In genomic region chr7:139564161-139564560, GRCm38 (mm10) we compare ENCODE assay signal across 28 mouse cellular contexts. TPM values are rescaled to one million over a fixed set of nuclear protein-coding genes. Genes with fewer than 3 reads are reported as not detected.
A peak's percentile ranks its signal among the peaks of the same experiment; 100 is the strongest.
DNase-seq lines count a peak whose midpoint lies in the region; ATAC-seq and TF ChIP-seq lines count a peak whose summit lies in the region.
"Had no signal": no experiment of that assay in that cellular context is flagged by ENCODE, and none has a peak within 500 bp of the region (broad histone marks: within the 10 kb centered on the region; RNA-seq: fewer than 3 reads in every experiment).

No protein-coding gene starts in this region.

- ATAC-seq in heart, embryonic 13.5 days (ENCODE audit: extremely low read depth, insufficient number of reproducible peaks, low FRiP score, low TSS enrichment): peak; percentile 15; the same call in 1 of the 2 replicates
- no peak for ATAC-seq in heart, embryonic 11.5 days (replicated peaks; ENCODE audit: insufficient number of reproducible peaks, low FRiP score, low TSS enrichment)
- ATAC-seq in heart, postnatal 0 days (ENCODE audit: insufficient read depth, low read depth): peak; percentile 36; the same call in 1 of the 2 replicates
- no peak for ATAC-seq in granulocyte monocyte progenitor cell, adult 5-6 weeks (replicated peaks; ENCODE audit: poor library complexity, severe bottlenecking)
- ATAC-seq: CD4-positive, CD25-positive, alpha-beta regulatory T cell, adult 4 months; forebrain, embryonic 15.5 days; intestine, postnatal 0 days had no signal

- intact Hi-C loops in gastrocnemius, adult 2 months (cut with DNase I): loop anchor here (10.0 kb wide), 1 partner anchor 349 kb away; the partner anchor contains the start of genes Lrrc27 and Stk32c

- H3K4me2 ChIP-seq in heart, embryonic 13.5 days: no peak overlapping the region
- no peak overlapping the region for H3K4me2 ChIP-seq in heart, embryonic 11.5 days
- H3K4me2 ChIP-seq in heart, postnatal 0 days (ENCODE audit: low read depth, low read length): no peak overlapping the region
- H3K4me2 ChIP-seq: embryonic facial prominence, embryonic 12.5 days; forebrain, embryonic 12.5 days; forebrain, embryonic 15.5 days; heart, embryonic 12.5 days; hindbrain, embryonic 12.5 days; hindbrain, embryonic 15.5 days had no signal

- no peaks in the 10 kb centered on the region for H3K9me3 ChIP-seq in heart, embryonic 13.5 days
- H3K9me3 ChIP-seq in heart, embryonic 11.5 days (replicated peaks; ENCODE audit: control insufficient read depth, low read length): no peaks in the 10 kb centered on the region
- no peaks in the 10 kb centered on the region for H3K9me3 ChIP-seq in heart, postnatal 0 days (replicated peaks; ENCODE audit: control insufficient read depth, low read length)
- H3K9me3 ChIP-seq: embryonic facial prominence, embryonic 12.5 days; forebrain, embryonic 12.5 days; forebrain, embryonic 15.5 days; heart, embryonic 12.5 days; hindbrain, embryonic 12.5 days; hindbrain, embryonic 15.5 days had no signal

- H3K27me3 ChIP-seq in heart, embryonic 13.5 days (replicated peaks): no peaks in the 10 kb centered on the region
- H3K27me3 ChIP-seq in heart, embryonic 11.5 days (ENCODE audit: control insufficient read depth, insufficient read depth, low read length): no peaks in the 10 kb centered on the region
- no peaks in the 10 kb centered on the region for H3K27me3 ChIP-seq in heart, postnatal 0 days (ENCODE audit: control insufficient read depth, insufficient read depth, low read length)
- H3K27me3 ChIP-seq: embryonic facial prominence, embryonic 12.5 days; forebrain, embryonic 15.5 days; heart, embryonic 12.5 days had no signal

- no peak overlapping the region for H3K4me3 ChIP-seq in gastrocnemius, adult 2 months
- H3K4me3 ChIP-seq in heart, embryonic 13.5 days: no peak overlapping the region
- H3K4me3 ChIP-seq in heart, embryonic 11.5 days (ENCODE audit: low read depth, low read length): no peak overlapping the region
- no peak overlapping the region for H3K4me3 ChIP-seq in heart, postnatal 0 days (ENCODE audit: low read depth, low read length)
- H3K4me3 ChIP-seq: embryonic facial prominence, embryonic 12.5 days; erythroblast, embryonic 14.5 days; forebrain, embryonic 12.5 days; forebrain, embryonic 15.5 days; heart, adult 2 months; heart, embryonic 12.5 days; hindbrain, embryonic 12.5 days; hindbrain, embryonic 15.5 days had no signal

- H3K36me3 ChIP-seq in heart, embryonic 13.5 days: peaks cover 83% of the 10 kb centered on the region
- H3K36me3 ChIP-seq in heart, embryonic 11.5 days (ENCODE audit: control insufficient read depth, insufficient read depth, low read length): no peaks in the 10 kb centered on the region; the same call in 1 of the 2 replicates
- peaks cover 83% of the 10 kb centered on the region for H3K36me3 ChIP-seq in heart, postnatal 0 days (replicated peaks; ENCODE audit: control insufficient read depth, insufficient read depth, low read length)
- H3K36me3 ChIP-seq: forebrain, embryonic 12.5 days; forebrain, embryonic 15.5 days; hindbrain, embryonic 12.5 days; hindbrain, embryonic 15.5 days had no signal

- WGBS in heart, embryonic 13.5 days: 65% methylated on average over 2 of the region's 2 CpGs
- WGBS in heart, embryonic 11.5 days (ENCODE audit: insufficient replicate concordance): 71% methylated on average over 2 of the region's 2 CpGs
- 60% methylated on average over 2 of the region's 2 CpGs for WGBS in heart, postnatal 0 days

- no peak for TF ChIP-seq EP300 in heart, postnatal 0 days (IDR thresholded peaks at IDR 0.05; ENCODE audit: low read depth)

- no peak overlapping the region for H3K9ac ChIP-seq in heart, embryonic 13.5 days
- no peak overlapping the region for H3K9ac ChIP-seq in heart, embryonic 11.5 days (ENCODE audit: low read depth, low read length)
- H3K9ac ChIP-seq in heart, postnatal 0 days (replicated peaks; ENCODE audit: low read depth, low read length): no peak overlapping the region
- H3K9ac ChIP-seq: embryonic facial prominence, embryonic 12.5 days; forebrain, embryonic 12.5 days; forebrain, embryonic 15.5 days; heart, embryonic 12.5 days; hindbrain, embryonic 12.5 days; hindbrain, embryonic 15.5 days had no signal

- peaks cover 29% of the 10 kb centered on the region for H3K4me1 ChIP-seq in heart, embryonic 13.5 days
- peaks cover 12% of the 10 kb centered on the region for H3K4me1 ChIP-seq in heart, embryonic 11.5 days (ENCODE audit: control insufficient read depth, insufficient read depth, low read length)
- H3K4me1 ChIP-seq in heart, postnatal 0 days (ENCODE audit: control insufficient read depth, insufficient read depth): no peaks in the 10 kb centered on the region
- H3K4me1 ChIP-seq: embryonic facial prominence, embryonic 12.5 days; forebrain, embryonic 15.5 days had no signal

- DNase-seq in gastrocnemius, adult 2 months: peak; percentile 71
- no peak for DNase-seq in gastrocnemius, postnatal 4 days (ENCODE audit: low spot score in 2 of 2)
- DNase-seq in heart, postnatal 0 days (ENCODE audit: low spot score): no peak
- no peak for DNase-seq in heart, adult 8-10 months (ENCODE audit: low spot score)
- DNase-seq in skeletal muscle tissue, adult 2 months (ENCODE audit: low read depth, low spot score): peak; percentile 93
- DNase-seq: adrenal gland, adult 2 months; adrenal gland, postnatal 14 days; cerebellum, adult 11-12 months; cerebellum, adult 8-10 months; cerebellum, postnatal 10 days; cerebellum, postnatal 36 days; embryo, embryonic 11 days; heart, adult 2 months; kidney, adult 2 months had no signal

- H3K27ac ChIP-seq in gastrocnemius, adult 2 months: peak overlapping the region; percentile 35; the same call in 1 of the 2 replicates
- H3K27ac ChIP-seq in heart, embryonic 13.5 days (replicated peaks): peak overlapping the region; percentile 53; the same call in 1 of the 2 replicates
- H3K27ac ChIP-seq in heart, embryonic 11.5 days (ENCODE audit: low read depth, low read length): no peak overlapping the region
- H3K27ac ChIP-seq in heart, postnatal 0 days (ENCODE audit: low read depth): no peak overlapping the region
- H3K27ac ChIP-seq: embryonic facial prominence, embryonic 12.5 days; forebrain, embryonic 12.5 days; forebrain, embryonic 15.5 days; heart, adult 2 months; hindbrain, embryonic 15.5 days had no signal

- no peak for TF ChIP-seq CTCF in gastrocnemius, adult 2 months (IDR thresholded peaks at IDR 0.05)
- no peak for TF ChIP-seq CTCF in heart, postnatal 0 days (IDR thresholded peaks at IDR 0.05; ENCODE audit: low read depth)

RNA-seq across cellular contexts. Expression of gene Nkx6-2, which starts 18.4 kb away (rescaled TPM):
- not detected for total RNA-seq in gastrocnemius, adult 2 months (2021)
- under 1 TPM in 1 of 2 experiments, not detected in 1; 0.22 TPM for total RNA-seq in gastrocnemius, postnatal 4 days (2021)
- 0.09 and 0.11 TPM in 2 replicates for polyA plus RNA-seq in heart, embryonic 13.5 days (2015; fragmentation: Nextera tagmentation; extraction: Ambion mirVana)
- 0.09 and 0.34 TPM in 2 replicates for polyA plus RNA-seq in heart, embryonic 11.5 days (2014; fragmentation: Nextera tagmentation; extraction: Ambion mirVana)
- total RNA-seq in heart, postnatal 0 days (2014; rRNA removed; ENCODE audit: low replicate concordance): not detected in 2 replicates
- polyA plus RNA-seq in heart, postnatal 0 days (2015; fragmentation: Nextera tagmentation; extraction: Ambion mirVana): 0.19 TPM in 1 of 2 replicates, not detected in the other
- under 1 TPM in 2 of 4 experiments, not detected in 2; 0.19 to 0.34 TPM for total RNA-seq in heart, adult 8-10 months (2022)
- total RNA-seq in granulocyte monocyte progenitor cell, adult 5-6 weeks (2014; fragmentation: Nextera tagmentation): not detected in 2 replicates
- not detected in 2 replicates for total RNA-seq in granulocyte monocyte progenitor cell, adult 5-6 weeks (2017)
- total RNA-seq: adrenal gland, adult 2 months; adrenal gland, postnatal 14 days; hematopoietic stem cell, adult 5-6 weeks had no signal
- polyA plus RNA-seq: CD4-positive, CD25-positive, alpha-beta regulatory T cell, adult 4 months; erythroblast, embryonic 14.5 days; heart, embryonic 12.5 days; kidney, embryonic 14.5 days had no signal

Comparison
In these comparisons a context has a peak if more than half of its experiments do, and no peak if none do; other contexts are left out.
1. DNase-seq: peak in gastrocnemius, adult 2 months (single experiment) and skeletal muscle tissue, adult 2 months (single experiment); none in gastrocnemius, postnatal 4 days (0 of 2), heart, postnatal 0 days (single experiment) and heart, adult 8-10 months (single experiment).
2. H3K27ac ChIP-seq: peak in gastrocnemius, adult 2 months (single experiment) and heart, embryonic 13.5 days (single experiment); none in heart, embryonic 11.5 days (single experiment) and heart, postnatal 0 days (single experiment).
3. ATAC-seq: peak in heart, embryonic 13.5 days (single experiment) and heart, postnatal 0 days (single experiment); none in heart, embryonic 11.5 days (single experiment) and granulocyte monocyte progenitor cell, adult 5-6 weeks (single experiment).